Mouse (Mus musculus) brown adipose tissue, adult 24 weeks (tissue): ENCODE results near the gene Card11. TPM values are rescaled to one million over a fixed set of nuclear protein-coding genes. Genes with fewer than 3 reads are reported as not detected.

ENCODE experiments used
- H3K27ac ChIP-seq: fragments of 200-500 bp; replicated peaks from 2 replicates; pipeline ENCODE4 v1.5.1; 2012; ENCODE audit warnings: low read depth, mild to moderate bottlenecking, low read length
- H3K4me1 ChIP-seq: fragments of 200-500 bp; 2 replicates; pipeline ENCODE4 v1.6.1; 2012; ENCODE audit warnings: low read length, mixed read lengths; ENCODE audit not compliant: control insufficient read depth, insufficient read depth, insufficient read length
- H3K4me3 ChIP-seq: fragments of 200-500 bp; 2 replicates; pipeline ENCODE4 v1.5.1; 2012; ENCODE audit warnings: low read depth, mild to moderate bottlenecking, low read length, moderate library complexity; ENCODE audit not compliant: insufficient read depth
- polyA plus RNA-seq: library from polyadenylated mRNA; stranded (reverse); fragments of >200 nt; gene quantifications from 2 replicates; pipeline ENCODE4 v1.2.4, GENCODE M21; 2012; ENCODE audit not compliant: missing spikeins, insufficient read depth, insufficient read length

Card11 gene
- polyA plus RNA-seq, 1 experiment: not detected

- H3K27ac ChIP-seq: peak overlapping the region; percentile 50
- 0 out of 2 replicates have a peak overlapping the region, but pooled peaks have one; percentile 3 for H3K4me3 ChIP-seq
- H3K4me1 ChIP-seq: peaks cover 39% of the 10 kb centered on the region
These were observed 173.6 kb downstream of the Card11 start for GRCm38 (mm10) chr5:140826796-140827195.

GRCm38 (mm10) chr5:140826118-140826517 is 174.3 kb downstream of the Card11 start:
- Histone ChIP-seq H3K4me3 (no peak overlapping the region), H3K27ac (no peak overlapping the region), H3K4me1 (peaks cover 44% of the 10 kb centered on the region)

- no peak overlapping the region for H3K4me3 ChIP-seq
- H3K27ac ChIP-seq: peak overlapping the region; percentile 28; the same call in 1 of the 2 replicates
- H3K4me1 ChIP-seq: peaks cover 50% of the 10 kb centered on the region
These were observed 176.3 kb downstream of the Card11 start for GRCm38 (mm10) chr5:140824126-140824525.

GRCm38 (mm10) chr5:140823386-140823785 is 177.0 kb downstream of the Card11 start:
- Histone ChIP-seq H3K27ac (peak overlapping the region; percentile 47; the same call in 1 of the 2 replicates), H3K4me1 (peaks cover 51% of the 10 kb centered on the region), H3K4me3 (no peak overlapping the region)

Other genes starting within 250 kb of the Card11 start
- gene Gna12, start 170.2 kb downstream of the Card11 start, polyA plus RNA-seq: 44.5 and 61.4 TPM in 2 replicates
- gene Sdk1, start 240.9 kb upstream of the Card11 start, polyA plus RNA-seq: 0.24 and 0.25 TPM in 2 replicates